Mouse (Mus musculus): ENCODE results near the gene Epn1. TPM values are rescaled to one million over a fixed set of nuclear protein-coding genes. Genes with fewer than 3 reads are reported as not detected.
A peak's percentile ranks its signal among the peaks of the same experiment; 100 is the strongest.

Epn1 gene
- polyA plus RNA-seq, 1 experiment from 2014 or later = 63.2 TPM

DNA sequence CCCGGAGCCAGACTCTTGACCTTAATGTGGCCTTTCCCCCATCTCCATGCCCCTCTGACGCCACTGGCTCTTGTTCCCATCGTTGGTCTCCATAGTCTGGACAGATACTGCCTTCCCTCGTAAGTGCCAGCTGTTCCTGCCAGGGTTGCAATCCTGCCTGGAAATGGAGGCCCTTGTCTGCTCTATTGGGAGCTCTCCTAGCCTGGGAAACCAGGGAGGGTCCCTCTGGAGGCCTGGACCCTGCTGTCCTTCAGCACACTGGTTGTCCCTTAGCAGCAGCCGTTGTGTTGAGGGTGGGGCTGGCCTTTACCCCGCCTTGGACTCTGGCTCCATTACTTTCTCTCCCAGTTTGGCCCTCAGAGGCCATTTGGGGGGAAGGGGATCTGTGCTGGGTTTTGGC lies 12.3 kb downstream of the Epn1 start:
- Histone ChIP-seq H3K9ac (replicated peaks; ENCODE audit: low read depth, low read length) (no peak overlapping the region), H3K36me3 (ENCODE audit: control insufficient read depth, insufficient read depth, low read length) (peaks cover 46% of the 10 kb centered on the region), H3K4me3 (ENCODE audit: low read depth, low read length) (no peak overlapping the region), H3K9me3 (ENCODE audit: control insufficient read depth, low read depth, low read length) (no peaks in the 10 kb centered on the region), H3K4me1 (ENCODE audit: control insufficient read depth, insufficient read depth, low read length) (no peaks in the 10 kb centered on the region), H3K4me2 (replicated peaks; ENCODE audit: low read depth, low read length) (no peak overlapping the region), H3K27ac (ENCODE audit: low read length) (no peak overlapping the region), H3K27me3 (ENCODE audit: control insufficient read depth, insufficient read depth, low read length) (no peaks in the 10 kb centered on the region)
- WGBS = 80% methylated on average over 6 of the region's 6 CpGs
- no peak for ATAC-seq (ENCODE audit: insufficient number of reproducible peaks, insufficient read depth, low FRiP score, low read depth)

DNA sequence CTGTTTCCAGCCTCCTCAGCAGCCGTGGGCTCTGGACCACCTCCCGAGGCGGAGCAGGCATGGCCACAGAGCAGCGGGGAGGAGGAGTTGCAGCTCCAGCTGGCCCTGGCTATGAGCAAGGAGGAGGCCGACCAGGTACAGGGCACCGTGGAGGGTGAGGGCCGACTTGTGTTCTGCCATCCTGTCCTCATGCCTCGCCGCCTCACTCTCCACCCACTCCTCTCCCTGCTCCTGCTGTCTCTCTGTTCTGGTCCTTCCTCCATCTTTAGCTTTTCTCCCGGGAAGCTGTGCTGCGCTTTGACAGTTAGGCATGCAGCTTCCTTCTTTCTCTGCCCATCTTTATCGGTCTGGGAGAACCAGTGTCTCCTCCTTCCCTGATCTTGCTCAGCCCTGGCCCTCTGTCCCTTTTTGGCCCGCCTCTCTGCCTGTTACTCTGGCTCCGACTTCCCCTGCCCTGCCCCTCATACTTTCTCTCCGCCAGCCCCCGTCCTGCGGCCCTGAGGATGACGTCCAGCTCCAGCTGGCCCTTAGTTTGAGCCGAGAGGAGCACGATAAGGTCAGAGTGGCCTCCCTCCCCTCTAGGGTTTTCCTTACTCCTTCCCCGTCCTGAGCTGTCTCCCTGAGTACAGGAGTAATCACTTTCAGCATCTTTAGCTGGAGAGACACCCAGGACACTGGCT lies 12.9 kb downstream of the Epn1 start:
- no peak overlapping the region for H3K4me2 ChIP-seq (replicated peaks; ENCODE audit: low read depth, low read length)
- no peaks in the 10 kb centered on the region for H3K4me1 ChIP-seq (ENCODE audit: control insufficient read depth, insufficient read depth, low read length)
- H3K27me3 ChIP-seq (ENCODE audit: control insufficient read depth, insufficient read depth, low read length) = no peaks in the 10 kb centered on the region
- no peak for ATAC-seq (ENCODE audit: insufficient number of reproducible peaks, insufficient read depth, low FRiP score, low read depth)
- H3K4me3 ChIP-seq (ENCODE audit: low read depth, low read length) = no peak overlapping the region
- H3K36me3 ChIP-seq (ENCODE audit: control insufficient read depth, insufficient read depth, low read length) = peaks cover 52% of the 10 kb centered on the region
- no peaks in the 10 kb centered on the region for H3K9me3 ChIP-seq (ENCODE audit: control insufficient read depth, low read depth, low read length)
- H3K9ac ChIP-seq (replicated peaks; ENCODE audit: low read depth, low read length) = no peak overlapping the region
- H3K27ac ChIP-seq (ENCODE audit: low read length) = no peak overlapping the region
- 82% methylated on average over 21 of the region's 21 CpGs for WGBS

DNA sequence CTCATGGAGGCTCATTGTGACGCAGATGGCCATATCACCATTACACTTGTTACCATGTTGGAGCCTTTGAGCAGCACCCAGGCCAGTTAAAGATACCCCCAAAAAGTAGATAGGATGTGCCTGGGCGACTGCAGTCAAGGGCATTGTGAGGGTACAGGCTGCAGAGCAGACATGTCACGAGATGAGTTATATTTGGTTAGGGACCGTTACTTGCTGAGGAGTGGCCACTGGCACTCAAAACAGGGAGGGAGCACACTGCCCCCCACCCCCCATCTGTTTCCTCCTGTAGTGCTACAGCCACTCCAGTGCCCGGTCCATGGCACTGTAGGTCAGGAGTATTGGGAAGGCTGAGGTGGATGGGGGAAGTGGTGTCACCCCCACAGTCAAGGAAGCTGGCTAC lies 18.7 kb downstream of the Epn1 start:
- no peaks in the 10 kb centered on the region for H3K9me3 ChIP-seq (ENCODE audit: control insufficient read depth, low read depth, low read length)
- no peak for ATAC-seq (ENCODE audit: insufficient number of reproducible peaks, insufficient read depth, low FRiP score, low read depth)
- H3K4me3 ChIP-seq (ENCODE audit: low read depth, low read length) = no peak overlapping the region
- 94% methylated on average over 5 of the region's 5 CpGs for WGBS
- H3K4me2 ChIP-seq (replicated peaks; ENCODE audit: low read depth, low read length) = no peak overlapping the region
- H3K4me1 ChIP-seq (ENCODE audit: control insufficient read depth, insufficient read depth, low read length) = no peaks in the 10 kb centered on the region
- no peak overlapping the region for H3K27ac ChIP-seq (ENCODE audit: low read length)
- H3K36me3 ChIP-seq (ENCODE audit: control insufficient read depth, insufficient read depth, low read length) = peaks cover 44% of the 10 kb centered on the region
- H3K27me3 ChIP-seq (ENCODE audit: control insufficient read depth, insufficient read depth, low read length) = no peaks in the 10 kb centered on the region
- no peak overlapping the region for H3K9ac ChIP-seq (replicated peaks; ENCODE audit: low read depth, low read length)

DNA sequence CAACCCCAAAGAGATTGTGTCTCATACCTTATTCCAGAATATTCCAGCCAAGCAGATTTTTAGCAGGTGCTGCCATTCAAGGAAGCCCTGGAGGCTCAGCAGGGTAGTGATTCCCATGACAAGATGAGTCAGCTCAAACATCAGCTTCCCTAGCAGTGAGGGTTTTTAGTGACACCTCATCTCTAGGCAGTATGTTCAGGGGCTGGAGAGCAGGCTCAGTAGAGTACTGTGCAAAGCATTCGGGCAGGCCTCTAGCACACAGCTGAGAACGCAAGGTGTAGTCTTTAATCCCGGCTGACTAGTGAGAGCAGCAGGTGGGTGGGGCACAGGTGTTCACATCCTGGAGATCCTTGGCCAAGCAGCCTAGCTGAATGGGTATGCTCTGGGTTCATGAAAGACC lies 19.8 kb downstream of the Epn1 start:
- Histone ChIP-seq H3K4me1 (ENCODE audit: control insufficient read depth, insufficient read depth, low read length) (no peaks in the 10 kb centered on the region), H3K9me3 (ENCODE audit: control insufficient read depth, low read depth, low read length) (no peaks in the 10 kb centered on the region), H3K4me2 (replicated peaks; ENCODE audit: low read depth, low read length) (no peak overlapping the region), H3K27me3 (ENCODE audit: control insufficient read depth, insufficient read depth, low read length) (no peaks in the 10 kb centered on the region), H3K4me3 (ENCODE audit: low read depth, low read length) (no peak overlapping the region), H3K9ac (replicated peaks; ENCODE audit: low read depth, low read length) (no peak overlapping the region), H3K36me3 (ENCODE audit: control insufficient read depth, insufficient read depth, low read length) (peaks cover 35% of the 10 kb centered on the region), H3K27ac (ENCODE audit: low read length) (no peak overlapping the region)
- no peak for ATAC-seq (ENCODE audit: insufficient number of reproducible peaks, insufficient read depth, low FRiP score, low read depth)
- 75% methylated on average over 3 of the region's 3 CpGs for WGBS

DNA sequence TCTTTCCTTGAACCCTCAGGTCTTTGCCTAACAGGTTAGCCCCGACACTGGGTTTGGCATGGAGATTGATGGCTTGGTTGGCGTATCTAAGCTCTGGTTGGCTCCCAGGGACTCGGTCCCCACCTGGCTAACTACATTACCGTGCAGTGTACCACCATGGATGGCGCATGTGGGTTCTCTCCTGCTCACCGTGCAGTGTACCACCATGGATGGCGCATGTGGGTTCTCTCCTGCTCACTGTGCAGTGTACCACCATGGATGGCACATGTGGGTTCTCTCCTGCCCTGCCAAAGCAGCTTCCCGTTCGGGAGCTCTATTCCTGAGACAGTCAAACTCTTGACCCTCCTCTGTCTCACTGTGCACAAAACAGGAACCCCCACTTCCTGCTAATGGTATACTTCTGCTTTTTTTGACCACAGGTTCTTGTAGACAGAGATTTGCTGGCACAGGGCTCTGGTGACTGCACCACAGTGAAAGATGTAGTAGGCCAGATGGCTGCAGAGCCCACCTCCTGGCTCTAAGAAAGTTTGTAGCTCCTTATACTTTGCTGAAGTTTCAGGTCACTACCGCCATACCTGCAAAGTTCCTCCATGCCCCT lies 21.1 kb downstream of the Epn1 start:
- ATAC-seq (ENCODE audit: insufficient number of reproducible peaks, insufficient read depth, low FRiP score, low read depth) = 0 out of 2 replicates have a peak, but pooled peaks have one; percentile 11

DNA sequence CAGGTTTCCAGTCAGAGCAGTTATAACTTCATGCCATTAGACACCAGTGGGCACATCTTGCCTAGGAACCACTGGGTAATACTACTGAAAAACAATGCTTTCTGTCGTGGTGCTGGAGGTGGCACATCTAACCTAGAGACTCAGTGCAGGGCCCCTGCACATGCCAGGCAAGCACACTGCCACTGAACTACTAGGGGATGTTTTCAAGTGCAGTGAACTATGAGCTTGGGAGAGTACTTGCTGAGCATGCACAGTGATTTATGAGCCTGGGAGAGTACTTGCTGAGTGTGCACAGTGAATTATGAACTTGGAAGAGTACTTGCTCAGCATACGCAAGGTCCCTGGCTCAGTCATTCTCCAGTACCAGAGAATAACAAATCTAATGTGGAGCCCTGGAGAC lies 22.5 kb downstream of the Epn1 start:
- no peak overlapping the region for H3K4me3 ChIP-seq (ENCODE audit: low read depth, low read length)
- WGBS = 88% methylated on average over 2 of the region's 2 CpGs
- ATAC-seq (ENCODE audit: insufficient number of reproducible peaks, insufficient read depth, low FRiP score, low read depth) = no peak

More for the DNA sequence above, 21.1 kb downstream of the Epn1 start:
- H3K4me3 ChIP-seq (ENCODE audit: low read depth, low read length) = no peak overlapping the region
- H3K9me3 ChIP-seq (ENCODE audit: control insufficient read depth, low read depth, low read length) = no peaks in the 10 kb centered on the region
- H3K4me2 ChIP-seq (replicated peaks; ENCODE audit: low read depth, low read length) = no peak overlapping the region
- no peaks in the 10 kb centered on the region for H3K4me1 ChIP-seq (ENCODE audit: control insufficient read depth, insufficient read depth, low read length)
- H3K27ac ChIP-seq (ENCODE audit: low read length) = no peak overlapping the region
- H3K9ac ChIP-seq (replicated peaks; ENCODE audit: low read depth, low read length) = no peak overlapping the region
- no peaks in the 10 kb centered on the region for H3K27me3 ChIP-seq (ENCODE audit: control insufficient read depth, insufficient read depth, low read length)
- 82% methylated on average over 10 of the region's 10 CpGs for WGBS
- peaks cover 23% of the 10 kb centered on the region for H3K36me3 ChIP-seq (ENCODE audit: control insufficient read depth, insufficient read depth, low read length)

DNA sequence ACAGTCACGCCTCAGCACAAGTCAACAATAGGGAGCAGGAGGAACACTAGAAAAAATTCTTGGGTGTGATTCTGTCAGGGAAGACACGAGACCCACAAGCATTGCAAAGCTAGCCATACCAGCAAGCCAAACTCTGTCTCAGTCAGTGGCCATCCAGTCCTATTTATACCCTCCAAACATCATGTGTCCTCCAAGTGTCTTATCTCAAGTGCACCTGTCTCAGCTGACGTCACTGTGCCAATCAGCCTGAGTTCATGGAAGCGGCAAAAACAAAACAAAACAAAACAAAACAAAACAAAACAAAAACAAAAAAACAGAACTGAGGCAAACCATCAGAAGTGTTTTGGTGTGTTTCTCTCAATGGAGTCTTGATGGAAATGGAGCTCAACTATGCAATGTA lies 28.2 kb downstream of the Epn1 start:
- WGBS = 73% methylated on average over 4 of the region's 4 CpGs
- ATAC-seq (ENCODE audit: insufficient number of reproducible peaks, insufficient read depth, low FRiP score, low read depth) = no peak
- no peak overlapping the region for H3K27ac ChIP-seq (ENCODE audit: low read length)

More for the DNA sequence above, 22.5 kb downstream of the Epn1 start:
- Histone ChIP-seq H3K9me3 (ENCODE audit: control insufficient read depth, low read depth, low read length) (no peaks in the 10 kb centered on the region), H3K27ac (ENCODE audit: low read length) (no peak overlapping the region), H3K4me1 (ENCODE audit: control insufficient read depth, insufficient read depth, low read length) (no peaks in the 10 kb centered on the region), H3K4me2 (replicated peaks; ENCODE audit: low read depth, low read length) (no peak overlapping the region), H3K27me3 (ENCODE audit: control insufficient read depth, insufficient read depth, low read length) (no peaks in the 10 kb centered on the region), H3K36me3 (ENCODE audit: control insufficient read depth, insufficient read depth, low read length) (peaks cover 14% of the 10 kb centered on the region), H3K9ac (replicated peaks; ENCODE audit: low read depth, low read length) (no peak overlapping the region)

DNA sequence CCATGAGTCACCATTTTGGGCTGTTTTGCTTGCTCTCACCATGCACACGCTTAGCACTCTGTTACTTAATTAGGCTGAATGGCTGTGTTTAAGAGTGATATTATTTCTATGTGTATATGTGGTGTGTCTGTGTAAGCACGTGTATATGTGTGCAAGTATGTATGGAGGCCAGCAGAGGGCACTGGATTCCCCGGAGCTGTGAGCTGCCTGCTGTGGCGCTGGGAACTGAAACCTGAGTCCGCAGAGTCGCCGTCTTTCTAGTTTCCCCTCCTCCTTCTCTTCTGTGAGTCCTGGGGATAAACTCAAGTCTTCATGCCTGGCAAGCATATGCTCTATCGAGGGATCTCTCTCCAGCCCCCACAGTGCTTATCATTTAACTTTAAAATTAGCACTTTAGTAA lies 29.3 kb downstream of the Epn1 start:
- no peak overlapping the region for H3K4me3 ChIP-seq (ENCODE audit: low read depth, low read length)
- H3K36me3 ChIP-seq (ENCODE audit: control insufficient read depth, insufficient read depth, low read length) = no peaks in the 10 kb centered on the region
- no peaks in the 10 kb centered on the region for H3K4me1 ChIP-seq (ENCODE audit: control insufficient read depth, insufficient read depth, low read length)
- no peak overlapping the region for H3K4me2 ChIP-seq (replicated peaks; ENCODE audit: low read depth, low read length)
- H3K9ac ChIP-seq (replicated peaks; ENCODE audit: low read depth, low read length) = no peak overlapping the region
- H3K27me3 ChIP-seq (ENCODE audit: control insufficient read depth, insufficient read depth, low read length) = no peaks in the 10 kb centered on the region
- no peak for ATAC-seq (ENCODE audit: insufficient number of reproducible peaks, insufficient read depth, low FRiP score, low read depth)
- no peaks in the 10 kb centered on the region for H3K9me3 ChIP-seq (ENCODE audit: control insufficient read depth, low read depth, low read length)
- no peak overlapping the region for H3K27ac ChIP-seq (ENCODE audit: low read length)
- WGBS = 80% methylated on average over 8 of the region's 8 CpGs

More for the DNA sequence above, 28.2 kb downstream of the Epn1 start:
- no peaks in the 10 kb centered on the region for H3K36me3 ChIP-seq (ENCODE audit: control insufficient read depth, insufficient read depth, low read length)
- no peaks in the 10 kb centered on the region for H3K4me1 ChIP-seq (ENCODE audit: control insufficient read depth, insufficient read depth, low read length)
- no peak overlapping the region for H3K4me3 ChIP-seq (ENCODE audit: low read depth, low read length)
- H3K9me3 ChIP-seq (ENCODE audit: control insufficient read depth, low read depth, low read length) = no peaks in the 10 kb centered on the region
- no peak overlapping the region for H3K9ac ChIP-seq (replicated peaks; ENCODE audit: low read depth, low read length)
- H3K4me2 ChIP-seq (replicated peaks; ENCODE audit: low read depth, low read length) = no peak overlapping the region
- no peaks in the 10 kb centered on the region for H3K27me3 ChIP-seq (ENCODE audit: control insufficient read depth, insufficient read depth, low read length)

DNA sequence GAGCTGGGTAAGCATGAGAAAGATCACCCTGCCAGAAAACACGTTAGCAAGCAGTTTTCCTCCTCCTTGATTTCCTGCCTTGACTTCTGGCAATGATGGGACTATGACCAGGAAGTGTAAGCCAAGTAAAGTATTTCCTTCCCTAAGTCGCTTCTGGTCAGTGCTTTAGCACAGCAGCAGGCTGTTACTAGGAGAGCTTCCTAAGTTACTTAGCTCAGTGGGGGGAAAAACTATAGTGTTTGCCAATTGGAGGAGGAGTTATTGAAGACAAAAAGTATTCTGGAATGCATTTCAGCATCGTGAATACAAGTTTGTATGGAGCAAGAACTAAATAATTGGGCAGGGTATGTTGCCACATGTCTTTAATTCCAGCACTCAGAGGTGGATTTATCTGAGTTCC lies 32.7 kb downstream of the Epn1 start:
- no peak overlapping the region for H3K4me3 ChIP-seq (ENCODE audit: low read depth, low read length)
- H3K27ac ChIP-seq (ENCODE audit: low read length) = no peak overlapping the region
- H3K9me3 ChIP-seq (ENCODE audit: control insufficient read depth, low read depth, low read length) = no peaks in the 10 kb centered on the region
- ATAC-seq (ENCODE audit: insufficient number of reproducible peaks, insufficient read depth, low FRiP score, low read depth) = no peak
- H3K36me3 ChIP-seq (ENCODE audit: control insufficient read depth, insufficient read depth, low read length) = no peaks in the 10 kb centered on the region
- H3K4me2 ChIP-seq (replicated peaks; ENCODE audit: low read depth, low read length) = no peak overlapping the region
- 34% methylated on average over 3 of the region's 3 CpGs for WGBS
- H3K27me3 ChIP-seq (ENCODE audit: control insufficient read depth, insufficient read depth, low read length) = no peaks in the 10 kb centered on the region
- H3K4me1 ChIP-seq (ENCODE audit: control insufficient read depth, insufficient read depth, low read length) = no peaks in the 10 kb centered on the region
- no peak overlapping the region for H3K9ac ChIP-seq (replicated peaks; ENCODE audit: low read depth, low read length)

All from stomach, embryonic 14.5 days (tissue).